Mouse (Mus musculus): Measurements from ENCODE around the gene Suox.
"Not testable (repeated sequence)": the region's sequence is repeated elsewhere in the genome, so short reads cannot be mapped to it uniquely, and the experiment has no call there.

Suox gene

GRCm38 (mm10) chr10:128673763-128674468, at the start of gene Suox:
Suox (minus strand) TSS chr10:128674073.
- peak; percentile 70 for DNase-seq (ENCODE audit: low spot score)

GRCm38 (mm10) chr10:128715559-128716537, 42.0 kb upstream of the Suox start:
- DNase-seq (ENCODE audit: low spot score), result no peak

GRCm38 (mm10) chr10:128711318-128711717, 37.4 kb upstream of the Suox start:
- not testable (repeated sequence) for DNase-seq (ENCODE audit: low spot score)

DNA sequence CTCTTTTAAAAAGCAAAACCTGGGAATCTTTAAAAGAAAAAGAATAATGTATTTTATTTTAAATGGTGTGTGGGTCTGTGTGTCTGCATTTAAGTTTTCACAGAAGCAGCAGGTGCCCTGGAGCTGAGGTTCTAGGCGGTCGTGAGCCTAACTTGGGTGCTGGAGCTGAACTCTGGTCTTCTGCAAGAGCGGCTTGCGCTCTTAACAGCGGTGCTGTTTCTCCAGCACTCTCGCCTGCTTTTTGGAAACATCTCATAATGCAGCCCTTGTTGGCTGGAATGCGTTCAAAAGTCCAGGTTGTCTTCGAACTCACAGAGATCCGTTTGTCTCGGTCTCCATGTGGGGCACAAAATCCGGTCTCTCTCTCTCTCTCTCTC, 31.4 kb upstream of the Suox start:
- DNase-seq (ENCODE audit: low spot score), result peak; percentile 22

GRCm38 (mm10) chr10:128704491-128705316, 30.8 kb upstream of the Suox start, which contains the start of gene Cdk2:
Cdk2 (minus strand) TSS chr10:128705031.
- DNase-seq (ENCODE audit: low spot score), result peak; percentile 90

DNA sequence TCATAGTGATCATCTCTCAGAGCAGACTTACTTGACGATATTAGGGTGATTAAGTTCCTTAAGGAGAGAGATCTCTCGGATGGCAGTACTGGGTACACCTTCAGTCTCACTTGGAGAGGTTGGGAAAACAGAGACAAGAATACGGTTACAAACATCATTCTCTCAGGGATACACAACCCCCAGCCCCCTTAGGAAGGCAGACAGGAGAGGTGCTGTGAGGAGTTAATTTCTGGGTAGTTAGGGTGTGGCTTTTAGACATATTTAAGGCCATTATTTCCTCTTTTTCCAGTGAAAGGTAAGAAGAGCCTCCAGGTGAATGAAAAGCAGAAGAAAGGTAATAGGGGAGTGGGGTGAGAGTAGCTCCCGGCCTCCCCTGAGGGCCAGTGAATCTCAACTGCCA, 30.0 kb upstream of the Suox start, which contains the start of gene Pmel:
Gene Pmel (plus strand): TSS at position 301 of the 400 bp plus-strand sequence.
- no peak for DNase-seq (ENCODE audit: low spot score)

- no peak for DNase-seq (ENCODE audit: low spot score)
These were observed 28.6 kb upstream of the Suox start for GRCm38 (mm10) chr10:128702328-128703007.

GRCm38 (mm10) chr10:128700712-128701111, 26.8 kb upstream of the Suox start:
- no peak for DNase-seq (ENCODE audit: low spot score)

- no peak for DNase-seq (ENCODE audit: low spot score)
These were observed 25.7 kb upstream of the Suox start for GRCm38 (mm10) chr10:128699611-128700010.

- DNase-seq (ENCODE audit: low spot score), result no peak
These were observed 25.1 kb upstream of the Suox start for GRCm38 (mm10) chr10:128699006-128699405.

DNA sequence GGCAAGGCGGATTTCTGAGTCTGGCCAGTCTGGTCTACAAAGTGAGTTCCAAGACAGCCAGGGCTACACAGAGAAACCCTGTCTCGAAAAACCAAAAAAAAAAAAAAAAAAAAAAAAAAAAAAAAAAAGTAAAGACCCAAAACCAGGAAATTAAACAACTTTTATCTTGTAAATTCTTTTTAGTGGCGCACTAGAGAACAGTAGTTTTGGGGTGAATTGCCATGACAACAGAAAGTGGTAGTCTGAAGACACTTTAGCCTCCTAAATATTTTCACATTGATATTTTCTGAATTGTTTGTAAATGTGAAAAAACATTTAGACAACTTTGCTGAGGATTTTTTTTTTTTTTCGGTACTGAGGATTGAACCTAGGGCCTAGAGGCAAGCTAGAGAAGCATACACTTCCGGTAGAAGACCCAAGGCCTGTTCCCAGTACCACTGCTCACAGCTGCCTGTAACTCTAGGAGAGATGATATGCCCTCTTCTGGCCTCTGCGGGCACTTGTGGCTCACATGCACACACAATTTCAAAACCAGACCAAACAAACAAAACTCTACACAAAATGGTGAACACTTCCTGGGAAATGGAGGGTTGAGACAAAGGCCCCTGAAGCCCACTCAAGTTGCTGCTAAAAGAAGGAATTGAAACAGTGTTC, 23.3 kb upstream of the Suox start:
- DNase-seq (ENCODE audit: low spot score), result no peak

GRCm38 (mm10) chr10:128695992-128696807, 22.3 kb upstream of the Suox start, which contains the start of gene Rab5b:
Rab5b (minus strand) TSS chr10:128696264.
- peak; percentile 93 for DNase-seq (ENCODE audit: low spot score)

DNA sequence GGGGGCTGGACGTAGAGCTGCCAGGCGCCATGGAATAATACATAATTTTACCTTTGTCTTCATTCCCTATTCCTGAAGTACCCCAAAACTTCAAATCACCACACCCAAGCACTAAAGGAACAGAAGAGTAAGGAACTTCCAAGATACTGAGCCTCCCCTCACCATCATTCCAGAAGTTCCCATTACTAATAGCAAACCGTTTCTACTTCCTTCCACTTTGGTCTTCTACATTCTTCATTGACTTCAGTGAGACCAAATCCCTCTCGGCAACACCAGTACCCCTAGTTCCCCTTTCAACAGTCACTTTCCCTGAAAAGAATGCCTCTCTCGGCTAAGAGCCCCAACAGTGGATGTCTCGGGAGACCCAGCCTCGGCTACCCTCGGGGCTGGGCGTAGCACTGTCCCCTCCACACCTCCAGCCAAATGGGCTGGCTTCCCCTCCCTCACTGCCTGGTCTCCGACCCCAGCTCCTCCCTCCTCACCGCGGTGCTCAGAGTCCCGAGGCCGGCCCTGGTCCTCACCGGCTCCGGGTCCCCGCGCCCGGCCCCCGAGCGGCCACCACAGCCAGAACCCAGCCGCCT, 21.6 kb upstream of the Suox start:
- no peak for DNase-seq (ENCODE audit: low spot score)

DNA sequence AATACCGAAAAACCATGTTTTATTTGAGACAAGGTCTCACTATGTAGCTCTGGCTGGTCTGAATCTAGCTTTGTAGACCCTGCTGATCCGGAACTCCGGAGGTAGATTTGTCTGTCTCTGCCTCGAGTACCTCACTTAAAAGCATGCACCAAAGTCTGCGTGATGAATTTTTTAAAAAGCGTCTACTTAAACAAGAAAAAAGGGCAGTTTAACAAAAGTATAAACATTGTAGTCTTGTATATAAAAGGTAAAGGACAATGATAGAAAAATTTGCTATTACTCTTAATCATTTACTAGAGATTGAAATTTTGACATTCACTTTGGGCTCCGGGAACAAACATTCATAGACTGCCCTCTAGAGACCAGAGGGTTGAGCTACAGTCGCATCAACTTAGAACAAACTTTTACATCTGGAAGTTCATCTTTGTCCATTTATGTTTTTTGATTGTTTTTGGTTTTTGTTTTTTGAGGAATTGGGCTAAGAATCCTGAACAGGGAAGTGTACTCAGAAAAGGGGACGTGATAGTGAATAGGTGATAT, 666 bp upstream of the Suox start:
- no peak for DNase-seq (ENCODE audit: low spot score)

GRCm38 (mm10) chr10:128671148-128671547, 2.7 kb downstream of the Suox start:
- no peak for DNase-seq (ENCODE audit: low spot score)

DNA sequence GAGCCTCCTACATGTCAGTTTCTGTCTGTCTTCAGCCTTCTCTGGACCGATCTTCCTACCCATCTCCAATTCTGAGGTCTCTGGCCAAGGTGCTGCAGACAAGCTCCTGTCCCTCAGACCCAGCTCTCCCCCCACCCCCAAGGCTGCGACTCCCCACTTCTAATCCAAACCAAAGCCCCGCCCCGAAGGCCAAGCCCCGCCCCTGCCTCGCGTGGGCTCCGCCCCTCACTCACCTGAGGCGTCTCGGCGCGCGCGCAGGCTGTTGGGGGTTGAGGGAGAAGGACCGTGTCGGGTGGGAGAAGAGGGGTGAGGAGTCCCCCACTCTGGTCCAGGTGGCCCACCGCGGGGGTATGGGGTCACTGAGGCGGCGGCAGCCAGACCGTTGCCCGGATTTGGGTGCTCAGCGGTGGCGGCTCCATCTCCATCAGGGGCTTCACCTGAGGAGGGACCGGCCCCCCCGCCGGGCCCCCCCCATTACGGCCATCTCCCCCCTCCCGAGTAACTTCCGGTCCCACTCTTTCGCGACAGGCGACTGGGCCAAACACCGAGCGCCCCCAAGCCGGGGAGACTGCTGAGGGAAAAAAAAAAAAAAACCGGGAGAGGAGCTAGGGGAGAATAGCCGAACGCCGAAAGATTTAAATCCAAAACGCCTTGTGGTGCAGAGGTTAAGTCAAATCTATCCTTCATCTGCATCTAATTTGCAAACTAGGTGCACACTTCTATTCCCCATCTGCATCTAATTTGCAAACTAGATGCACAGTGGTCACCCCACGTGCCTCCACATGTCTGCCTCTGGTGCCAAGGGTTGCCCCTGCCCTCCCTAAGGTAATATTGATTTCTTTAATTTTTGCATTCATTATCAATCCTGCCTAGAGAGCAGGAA, 4.8 kb downstream of the Suox start:
- DNase-seq (ENCODE audit: low spot score), result peak; percentile 70

DNA sequence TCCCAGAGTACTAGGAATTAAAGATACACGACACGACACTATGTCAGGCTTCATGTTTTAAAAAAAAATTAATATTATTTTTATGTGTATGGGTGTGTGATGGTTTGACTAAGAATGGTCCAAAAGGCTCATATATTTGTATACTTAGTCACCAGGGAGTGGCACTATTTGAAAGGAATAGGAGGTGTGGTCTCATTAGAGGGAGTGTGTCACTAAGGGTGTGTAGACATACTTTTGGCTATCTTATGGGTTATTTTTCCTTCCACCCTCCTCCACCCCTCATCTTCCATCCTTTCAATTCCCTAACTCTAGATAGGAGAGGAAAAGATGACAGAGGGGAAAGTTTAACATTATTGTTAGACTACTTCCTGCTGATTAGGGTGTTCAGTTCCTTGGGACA, 8.1 kb downstream of the Suox start:
- no peak for DNase-seq (ENCODE audit: low spot score)

GRCm38 (mm10) chr10:128665307-128665706, 8.6 kb downstream of the Suox start:
- DNase-seq (ENCODE audit: low spot score), result no peak
